Mouse (Mus musculus) limb, embryonic 11.5 days (tissue): ENCODE results near the gene Serpinb3a. TPM values are rescaled to one million over a fixed set of nuclear protein-coding genes. Genes with fewer than 3 reads are reported as not detected.

Experiments used
- ATAC-seq: fragments of 200-750 bp; cut with Nextera tagmentation; 2 replicates; pipeline ENCODE4 v1.8.0; 2017; ENCODE audit warnings: low read depth; ENCODE audit not compliant: insufficient number of reproducible peaks, low FRiP score, low TSS enrichment
- DNase-seq: peaks from one replicate; pipeline ENCODE4 v3.0.0-alpha.2; 2015; ENCODE audit warnings: low spot score
- H3K27ac ChIP-seq: fragments of 300-500 bp; sonication (generic); replicated peaks from 2 replicates; pipeline ENCODE4 v1.5.1; 2014; ENCODE audit warnings: low read depth, mild to moderate bottlenecking, low read length
- H3K27me3 ChIP-seq: fragments of 300-500 bp; sonication (generic); 2 replicates; pipeline ENCODE4 v1.6.1; 2014; ENCODE audit warnings: mild to moderate bottlenecking, low read length, mixed read lengths; ENCODE audit not compliant: control insufficient read depth, insufficient read depth
- H3K36me3 ChIP-seq: fragments of 300-500 bp; sonication (generic); 2 replicates; pipeline ENCODE4 v1.6.1; 2014; ENCODE audit warnings: mild to moderate bottlenecking, low read length, moderate library complexity, mixed read lengths; ENCODE audit not compliant: control insufficient read depth, insufficient read depth
- H3K4me1 ChIP-seq: fragments of 300-500 bp; sonication (generic); 2 replicates; pipeline ENCODE4 v1.6.1; 2014; ENCODE audit warnings: low read length, mixed read lengths; ENCODE audit not compliant: control insufficient read depth, insufficient read depth
- H3K4me2 ChIP-seq: fragments of 300-500 bp; sonication (generic); 2 replicates; pipeline ENCODE4 v1.6.1; 2014; ENCODE audit warnings: low read depth, mild to moderate bottlenecking, moderate library complexity; ENCODE audit not compliant: severe bottlenecking
- H3K4me3 ChIP-seq: fragments of 300-500 bp; sonication (generic); 2 replicates; pipeline ENCODE4 v1.5.1; 2014; ENCODE audit warnings: low read depth, low read length
- H3K9ac ChIP-seq: fragments of 300-500 bp; sonication (generic); 2 replicates; pipeline ENCODE4 v1.6.1; 2014; ENCODE audit warnings: mild to moderate bottlenecking, low read length
- H3K9me3 ChIP-seq: fragments of 300-500 bp; sonication (generic); 2 replicates; pipeline ENCODE4 v1.6.1; 2016; ENCODE audit warnings: low read length; ENCODE audit not compliant: control insufficient read depth
- WGBS: fragments of 180-500 bp; shearing (Covaris S2); extraction: QIAGEN DNeasy Blood & Tissue Kit; methylation state at CpG from one replicate; pipeline ENCODE4 v1.1.7; 2014; 5-methylcytosine and 5-hydroxymethylcytosine counted together
- polyA plus RNA-seq: library from polyadenylated mRNA; unstranded; fragments of >200 nt; fragmentation: Nextera tagmentation; extraction: Ambion mirVana; gene quantifications from 2 replicates; pipeline ENCODE4 v1.2.1, GENCODE M21; 2014

Gene Serpinb3a
- polyA plus RNA-seq, 1 experiment from 2014 or later = not detected

DNA sequence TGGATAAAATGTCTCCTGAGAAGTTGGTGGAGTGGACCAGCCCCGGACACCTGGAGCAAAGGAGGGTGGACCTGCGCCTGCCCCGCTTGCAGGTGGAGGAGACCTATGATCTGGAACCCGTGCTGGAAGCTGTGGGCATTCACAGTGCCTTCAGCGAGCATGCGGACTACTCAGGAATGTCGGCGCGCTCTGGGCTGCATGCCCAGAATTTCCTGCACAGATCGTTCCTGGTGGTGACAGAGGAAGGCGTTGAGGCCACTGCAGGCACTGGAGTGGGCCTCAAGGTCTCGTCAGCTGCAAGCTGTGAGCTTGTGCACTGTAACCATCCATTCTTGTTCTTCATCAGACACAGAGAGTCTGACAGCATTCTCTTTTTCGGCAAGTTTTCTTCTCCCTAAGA lies 51.7 kb downstream of the Serpinb3a start:
- Histone ChIP-seq H3K9ac (no peak overlapping the region), H3K27ac (no peak overlapping the region), H3K9me3 (no peaks in the 10 kb centered on the region), H3K4me2 (no peak overlapping the region), H3K4me1 (no peaks in the 10 kb centered on the region), H3K27me3 (no peaks in the 10 kb centered on the region), H3K4me3 (no peak overlapping the region), H3K36me3 (no peaks in the 10 kb centered on the region)
- ATAC-seq = no peak
- WGBS = 79% methylated on average over 13 of the region's 13 CpGs
- DNase-seq = no peak

Other genes with a start within 250 kb of the Serpinb3a start
- not detected in 2 replicates for gene Serpinb5, start 191.1 kb downstream of the Serpinb3a start, polyA plus RNA-seq
- not detected in 2 replicates for gene Serpinb12, start 117.9 kb downstream of the Serpinb3a start, polyA plus RNA-seq
- gene Serpinb13, start 71.3 kb downstream of the Serpinb3a start, polyA plus RNA-seq = not detected in 2 replicates
- not detected in 2 replicates for gene Serpinb3d, start 31.2 kb upstream of the Serpinb3a start, polyA plus RNA-seq
- not detected in 2 replicates for gene Serpinb3b, start 226.1 kb upstream of the Serpinb3a start, polyA plus RNA-seq
- gene Serpinb3c, start 226.1 kb upstream of the Serpinb3a start, polyA plus RNA-seq = not detected in 2 replicates